Mouse (Mus musculus) midbrain, postnatal 0 days (tissue): Measurements from ENCODE around the gene Ano8. TPM values are rescaled to one million over a fixed set of nuclear protein-coding genes. Genes with fewer than 3 reads are reported as not detected.
A peak's percentile ranks its signal among the peaks of the same experiment; 100 is the strongest.

Experiments
- ATAC-seq: fragments of 200-750 bp; cut with Nextera tagmentation; 2 replicates; pipeline ENCODE4 v1.8.0; 2017; ENCODE audit warnings: moderate number of reproducible peaks, mild to moderate bottlenecking, moderate TSS enrichment, moderate library complexity; ENCODE audit not compliant: low FRiP score
- DNase-seq: peaks from one replicate; pipeline ENCODE4 v3.0.0-alpha.2; 2015; ENCODE audit warnings: low spot score
- H3K27ac ChIP-seq: fragments of 300-500 bp; sonication (generic); 2 replicates; pipeline ENCODE4 v1.5.1; 2014; ENCODE audit warnings: low read depth, mild to moderate bottlenecking, low read length, mixed read lengths
- H3K27me3 ChIP-seq: fragments of 300-500 bp; sonication (generic); 2 replicates; pipeline ENCODE4 v1.6.1; 2014; ENCODE audit warnings: low read length, control low read depth, mixed read lengths; ENCODE audit not compliant: insufficient read depth
- H3K36me3 ChIP-seq: fragments of 300-500 bp; sonication (generic); 2 replicates; pipeline ENCODE4 v1.6.1; 2014; ENCODE audit warnings: low read length, control low read depth, mixed read lengths; ENCODE audit not compliant: insufficient read depth
- H3K4me1 ChIP-seq: fragments of 300-500 bp; sonication (generic); 2 replicates; pipeline ENCODE4 v1.6.1; 2014; ENCODE audit warnings: mild to moderate bottlenecking, control low read depth, antibody characterized with exemption, low read length, mixed read lengths; ENCODE audit not compliant: insufficient read depth
- H3K4me2 ChIP-seq: fragments of 300-500 bp; sonication (generic); 2 replicates; pipeline ENCODE4 v1.6.1; 2014; ENCODE audit warnings: low read depth, mild to moderate bottlenecking, low read length, mixed read lengths; ENCODE audit not compliant: poor library complexity, severe bottlenecking
- H3K4me3 ChIP-seq: fragments of 300-500 bp; sonication (generic); 2 replicates; pipeline ENCODE4 v1.5.1; 2014; ENCODE audit warnings: low read depth, mild to moderate bottlenecking, low read length, moderate library complexity
- H3K9ac ChIP-seq: fragments of 300-500 bp; sonication (generic); replicated peaks from 2 replicates; pipeline ENCODE4 v1.6.1; 2014; ENCODE audit warnings: mild to moderate bottlenecking, low read length, moderate library complexity, mixed read lengths; ENCODE audit not compliant: poor library complexity, severe bottlenecking
- H3K9me3 ChIP-seq: fragments of 300-500 bp; sonication (generic); 2 replicates; pipeline ENCODE4 v1.6.1; 2016; ENCODE audit warnings: low read length, control low read depth
- CTCF ChIP-seq: IDR thresholded peaks from 2 replicates; pipeline ENCODE4 v1.5.1; 2016; ENCODE audit warnings: antibody characterized with exemption, mild to moderate bottlenecking
- WGBS: fragments of 180-500 bp; shearing (Covaris S2); extraction: QIAGEN DNeasy Blood & Tissue Kit; methylation state at CpG from one replicate; pipeline ENCODE4 v1.1.7; 2014; 5-methylcytosine and 5-hydroxymethylcytosine counted together
- polyA plus RNA-seq: library from polyadenylated mRNA; unstranded; fragments of >200 nt; fragmentation: Nextera tagmentation; extraction: Ambion mirVana; gene quantifications from 2 replicates; pipeline ENCODE4 v1.2.1, GENCODE M21; 2015
- total RNA-seq: library from RNA; depleted of rRNA; stranded (reverse); fragments of >200 nt; gene quantifications from 2 replicates; pipeline ENCODE4 v1.2.3, GENCODE M21; 2014

Ano8 gene
- total and polyA plus RNA-seq, 2 experiments from 2014 or later, result 5.6 to 82.2 TPM

DNA sequence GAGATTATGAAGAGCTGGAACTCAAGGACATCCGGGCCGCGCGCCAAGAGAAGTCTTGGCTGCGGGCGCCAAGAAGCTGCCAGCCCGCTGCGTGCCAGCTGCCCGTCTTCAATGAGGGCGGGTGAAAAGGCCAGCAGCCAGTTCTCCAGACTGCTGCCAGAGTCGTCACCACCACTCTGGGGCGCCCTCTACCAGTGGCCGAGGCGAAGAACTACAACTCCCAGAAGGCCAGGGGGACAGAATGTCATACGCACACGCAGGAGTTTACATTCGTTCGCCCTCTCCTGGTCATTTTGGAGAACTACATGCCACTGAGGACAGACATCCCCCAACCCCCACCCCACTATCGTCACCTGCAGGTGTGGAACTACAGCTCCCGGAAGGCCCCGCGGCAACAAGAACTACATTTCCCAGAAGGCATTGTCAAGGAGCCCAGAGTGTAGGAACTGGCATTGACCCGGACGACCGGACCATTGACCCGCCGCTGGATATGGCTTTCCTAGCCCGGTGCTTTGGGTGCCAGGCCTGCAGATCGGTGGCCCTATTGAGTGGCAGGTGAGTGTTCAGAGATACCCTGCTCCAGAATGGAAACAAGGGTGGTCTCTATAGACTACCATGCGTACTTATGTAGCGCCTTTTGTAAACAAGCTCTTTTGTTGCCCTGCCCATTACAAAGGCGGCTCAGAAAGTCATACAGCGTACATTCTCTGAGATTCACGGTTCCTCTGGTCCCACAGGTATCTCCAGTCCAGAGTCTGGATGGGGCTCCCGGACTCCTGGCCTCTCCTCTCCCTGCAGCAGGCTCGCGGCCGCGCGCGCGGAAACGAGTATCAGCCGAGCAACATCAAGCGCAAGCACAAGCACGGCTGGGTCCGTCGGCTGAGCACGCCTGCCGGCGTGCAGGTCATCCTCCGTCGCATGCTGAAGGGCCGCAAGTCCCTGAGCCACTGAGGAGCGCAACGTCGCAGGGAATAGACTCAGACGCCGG lies 21.0 kb downstream of the Ano8 start, which contains the start of gene Mrpl34:
Gene Mrpl34, plus strand, starts transcription at position 447 of the 988 bp plus-strand sequence.
- Histone ChIP-seq H3K4me3 (peak within 1 kb of the TSS; percentile 94), H3K27me3 (no peaks in the 10 kb centered on the region), H3K9me3 (no peaks in the 10 kb centered on the region), H3K36me3 (peaks cover 9% of the 10 kb centered on the region), H3K27ac (peak within 1 kb of the TSS; percentile 82), H3K9ac (peak within 1 kb of the TSS; percentile 93), H3K4me1 (peaks cover 5% of the 10 kb centered on the region; the same call in 1 of the 2 replicates), H3K4me2 (peak within 1 kb of the TSS; percentile 86)
- peak; percentile 77 for ATAC-seq
- TF ChIP-seq CTCF, result peak; percentile 98
- DNase-seq, result peak; percentile 99
- WGBS, result under 1% methylated on average over 59 of the region's 59 CpGs

DNA sequence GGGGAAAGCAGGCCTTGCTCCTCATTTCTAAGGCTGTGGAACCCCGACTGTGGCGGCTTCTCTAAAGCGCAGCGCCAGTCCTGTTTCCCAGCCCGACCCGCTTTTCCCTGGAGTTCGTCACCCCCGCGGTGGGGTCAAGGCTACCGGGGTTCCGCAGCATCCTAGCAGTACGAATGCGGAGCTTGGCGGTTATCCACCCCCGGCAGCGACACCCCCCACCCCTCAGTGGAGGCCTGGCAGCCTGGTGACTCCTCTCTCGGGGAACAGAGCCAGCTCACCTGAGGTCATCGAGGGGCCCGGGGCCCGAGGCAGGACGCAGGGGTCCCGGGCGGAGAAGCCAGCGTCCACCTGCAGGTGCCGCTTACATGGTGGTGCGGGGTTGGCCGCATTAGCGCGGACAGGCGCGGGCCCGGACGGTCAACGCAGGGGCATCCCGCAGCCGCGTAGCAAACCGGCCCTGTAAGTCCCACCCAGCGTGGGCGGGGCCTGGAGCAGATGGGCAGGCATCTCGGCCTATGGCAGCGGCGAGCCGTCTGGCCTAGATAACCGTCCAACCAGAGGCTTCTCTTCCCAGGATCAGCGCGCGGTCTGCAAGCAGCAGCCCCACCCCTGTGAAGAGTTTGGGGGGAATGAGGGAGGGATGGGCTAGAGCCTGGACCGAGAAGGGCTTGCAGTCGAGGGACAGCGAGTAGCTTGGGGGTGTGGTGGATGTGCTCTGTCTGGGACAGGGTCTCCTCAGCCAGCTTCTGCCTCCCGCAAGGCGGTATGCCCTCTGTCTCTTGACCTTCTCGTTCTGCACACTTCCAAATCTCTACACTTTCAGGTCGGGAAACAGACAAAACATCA lies 22.4 kb downstream of the Ano8 start, which contains the start of gene Abhd8:
Gene Abhd8, minus strand, starts transcription at position 468 of the 846 bp plus-strand sequence.
- H3K9me3 ChIP-seq, result no peaks in the 10 kb centered on the region
- H3K4me3 ChIP-seq, result peak within 1 kb of the TSS; percentile 94
- H3K4me2 ChIP-seq, result peak within 1 kb of the TSS; percentile 86
- under 1% methylated on average over 55 of the region's 55 CpGs for WGBS
- ATAC-seq (peak; percentile 80), DNase-seq (peak; percentile 98)
- H3K9ac ChIP-seq, result peak within 1 kb of the TSS; percentile 93
- H3K27ac ChIP-seq, result peak within 1 kb of the TSS; percentile 82
- peaks cover 5% of the 10 kb centered on the region; the same call in 1 of the 2 replicates for H3K4me1 ChIP-seq
- H3K27me3 ChIP-seq, result no peaks in the 10 kb centered on the region
- TF ChIP-seq CTCF, result peak; percentile 6; the same call in 1 of the 2 replicates
- H3K36me3 ChIP-seq, result peaks cover 19% of the 10 kb centered on the region

- H3K36me3 ChIP-seq, result peaks cover 24% of the 10 kb centered on the region
- peak; percentile 2; the same call in 1 of the 2 replicates for ATAC-seq
- H3K4me1 ChIP-seq, result peaks cover 5% of the 10 kb centered on the region; the same call in 1 of the 2 replicates
- 2% methylated on average over 16 of the region's 16 CpGs for WGBS
- peak overlapping the region; percentile 93 for H3K9ac ChIP-seq
- no peaks in the 10 kb centered on the region for H3K27me3 ChIP-seq
- H3K4me3 ChIP-seq, result peak overlapping the region; percentile 94
- peak; percentile 17; the same call in 1 of the 2 replicates for TF ChIP-seq CTCF
- no peaks in the 10 kb centered on the region for H3K9me3 ChIP-seq
- peak overlapping the region; percentile 86 for H3K4me2 ChIP-seq
- peak overlapping the region; percentile 82 for H3K27ac ChIP-seq
- peak; percentile 43 for DNase-seq
Measured at GRCm38 (mm10) chr8:71462786-71463185, 23.0 kb downstream of the Ano8 start.

DNA sequence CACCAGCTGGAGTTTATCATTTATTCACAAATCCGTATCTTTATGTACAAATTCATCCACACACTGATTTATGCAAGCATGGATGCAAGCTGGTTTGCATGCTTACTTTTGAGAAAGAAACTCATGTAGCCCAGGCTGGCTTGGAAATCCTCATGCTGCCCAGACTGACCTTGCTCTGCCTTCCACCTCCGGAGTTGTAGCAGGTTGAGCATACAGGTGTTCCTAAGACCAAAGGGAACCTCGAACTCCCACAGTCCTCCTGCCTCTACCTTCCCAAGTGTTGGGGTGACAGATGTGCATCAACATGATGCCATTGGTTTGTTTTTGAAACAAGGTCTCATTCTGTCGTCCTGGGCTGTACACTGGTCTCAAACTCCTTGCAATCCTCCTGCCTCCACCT lies 23.6 kb downstream of the Ano8 start:
- TF ChIP-seq CTCF, result no peak
- peaks cover 5% of the 10 kb centered on the region; the same call in 1 of the 2 replicates for H3K4me1 ChIP-seq
- peak overlapping the region; percentile 93 for H3K9ac ChIP-seq
- peaks cover 30% of the 10 kb centered on the region for H3K36me3 ChIP-seq
- WGBS, result 71% methylated on average over 4 of the region's 4 CpGs
- no peaks in the 10 kb centered on the region for H3K27me3 ChIP-seq
- DNase-seq, result no peak
- H3K9me3 ChIP-seq, result no peaks in the 10 kb centered on the region
- no peak overlapping the region for H3K27ac ChIP-seq
- H3K4me2 ChIP-seq, result peak overlapping the region; percentile 86
- H3K4me3 ChIP-seq, result peak overlapping the region; percentile 94
- ATAC-seq, result no peak

- Histone ChIP-seq H3K27ac (no peak overlapping the region), H3K4me3 (no peak overlapping the region), H3K9ac (no peak overlapping the region; the same call in 1 of the 2 replicates), H3K27me3 (no peaks in the 10 kb centered on the region), H3K9me3 (no peaks in the 10 kb centered on the region), H3K36me3 (peaks cover 35% of the 10 kb centered on the region), H3K4me2 (no peak overlapping the region), H3K4me1 (peaks cover 5% of the 10 kb centered on the region; the same call in 1 of the 2 replicates)
- no peak for ATAC-seq
- TF ChIP-seq CTCF, result no peak
- no peak for DNase-seq
- WGBS, result 88% methylated on average over 42 of the region's 47 CpGs
Measured at GRCm38 (mm10) chr8:71461152-71461840, 24.5 kb downstream of the Ano8 start.
